Mouse (Mus musculus): ENCODE measurements around the gene Ccdc33. TPM values are rescaled to one million over a fixed set of nuclear protein-coding genes. Genes with fewer than 3 reads are reported as not detected.

Ccdc33 gene
- total RNA-seq, 2 experiments from 2014 or later, result not detected

DNA sequence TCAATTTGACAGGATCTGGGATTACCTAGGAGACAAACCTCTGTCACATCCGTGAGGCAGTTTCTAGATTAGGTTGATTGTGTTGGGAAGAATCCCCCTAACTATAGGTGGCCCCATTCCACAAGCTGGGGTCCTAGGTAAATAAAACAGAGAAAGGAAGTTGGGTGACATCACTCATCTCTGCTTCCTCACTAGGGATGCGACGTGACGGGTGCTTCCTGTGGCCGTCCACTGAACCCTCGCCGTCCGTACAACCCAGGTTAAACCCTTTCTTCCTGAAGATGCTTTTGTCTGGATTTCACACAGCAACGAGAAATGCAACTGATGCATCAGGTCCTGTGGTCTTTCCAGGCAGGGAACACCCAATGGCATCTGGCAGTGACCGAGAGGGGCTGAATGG, 71.6 kb downstream of the Ccdc33 start:
- DNase-seq, result no peak

DNA sequence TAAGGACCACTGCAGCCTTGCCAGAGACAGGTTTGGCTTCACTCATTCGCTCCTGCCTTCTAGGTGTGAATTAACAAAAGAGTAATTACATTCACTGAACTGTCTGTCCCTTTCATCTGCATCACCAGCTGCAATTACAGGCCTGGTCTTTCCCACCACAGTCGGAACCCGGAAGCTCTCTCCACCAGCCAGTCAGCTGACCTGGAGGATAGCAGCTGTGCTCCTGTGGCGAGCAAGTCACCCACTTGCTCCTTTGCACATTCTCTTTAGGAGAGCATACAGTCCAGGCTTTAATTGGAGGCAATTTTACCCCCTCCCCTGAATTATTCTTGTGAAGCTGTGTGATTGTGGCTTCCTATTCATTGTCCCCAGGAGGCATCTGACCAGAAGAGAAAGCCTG, 73.0 kb downstream of the Ccdc33 start:
- DNase-seq, result no peak

DNA sequence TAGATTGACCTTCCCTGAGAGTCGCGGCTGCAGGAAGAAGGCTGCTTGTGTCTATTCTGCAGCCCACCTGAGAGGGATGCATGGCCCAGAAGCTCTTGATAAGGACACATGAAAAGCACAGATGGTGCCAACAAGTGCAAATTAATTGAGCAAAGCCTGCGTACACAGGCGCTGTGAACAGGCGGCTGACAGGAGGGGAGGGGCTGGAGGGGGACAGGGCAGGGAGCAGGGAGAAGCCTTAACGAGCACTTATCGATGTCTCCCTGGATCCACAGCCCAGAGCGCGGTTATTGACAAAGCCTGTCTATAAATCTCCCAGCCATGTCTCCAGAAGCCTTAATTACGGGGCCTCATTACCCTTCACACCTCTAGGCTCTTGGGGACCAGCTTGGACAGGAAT, 73.8 kb downstream of the Ccdc33 start:
- DNase-seq, result no peak

DNA sequence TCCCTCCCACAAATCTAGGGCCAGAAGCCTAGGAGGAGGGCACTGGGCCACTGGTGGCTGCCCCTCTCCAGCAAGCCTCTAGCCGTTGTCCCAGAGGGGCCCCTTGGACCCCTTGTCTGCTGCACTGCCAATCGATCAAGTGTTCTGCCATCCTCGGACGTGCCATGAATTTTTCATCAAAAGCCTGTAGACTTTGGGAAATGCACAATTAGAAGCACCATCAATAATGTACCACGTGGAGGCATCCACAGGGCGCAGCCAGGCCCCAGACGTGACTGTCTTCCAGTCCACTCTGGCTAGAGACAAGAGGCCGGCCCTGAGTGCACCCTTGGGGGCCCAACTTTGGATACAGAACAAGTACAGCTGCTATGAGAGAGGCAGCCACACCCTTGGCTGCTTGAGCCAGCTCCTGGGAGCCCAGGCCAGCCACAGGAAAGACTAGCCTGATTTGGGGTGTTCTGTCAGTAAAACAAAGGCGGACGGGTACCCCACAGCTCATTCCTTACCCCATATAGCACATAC, 75.1 kb downstream of the Ccdc33 start:
- peak; percentile 87 for DNase-seq

DNA sequence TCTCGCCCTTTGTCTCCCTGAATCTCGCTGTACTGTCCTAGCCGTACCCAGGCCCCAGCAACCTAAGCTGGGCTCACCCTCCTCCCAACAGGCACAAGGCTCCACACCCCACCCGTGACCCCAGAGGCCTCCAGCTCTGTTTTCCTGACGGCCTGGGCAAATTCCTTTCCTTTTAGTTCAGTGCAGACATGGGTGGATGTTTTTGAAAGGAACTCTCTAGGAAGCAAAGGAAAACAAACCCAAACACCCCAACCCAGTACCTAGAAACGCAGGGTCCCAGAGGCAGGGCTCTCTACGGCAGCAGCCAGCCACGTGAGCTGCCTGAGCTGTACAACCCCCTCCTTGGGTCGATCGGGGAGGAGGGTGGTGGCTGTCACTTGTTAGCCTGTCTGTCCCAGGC, 76.2 kb downstream of the Ccdc33 start:
- DNase-seq, result peak; percentile 60

DNA sequence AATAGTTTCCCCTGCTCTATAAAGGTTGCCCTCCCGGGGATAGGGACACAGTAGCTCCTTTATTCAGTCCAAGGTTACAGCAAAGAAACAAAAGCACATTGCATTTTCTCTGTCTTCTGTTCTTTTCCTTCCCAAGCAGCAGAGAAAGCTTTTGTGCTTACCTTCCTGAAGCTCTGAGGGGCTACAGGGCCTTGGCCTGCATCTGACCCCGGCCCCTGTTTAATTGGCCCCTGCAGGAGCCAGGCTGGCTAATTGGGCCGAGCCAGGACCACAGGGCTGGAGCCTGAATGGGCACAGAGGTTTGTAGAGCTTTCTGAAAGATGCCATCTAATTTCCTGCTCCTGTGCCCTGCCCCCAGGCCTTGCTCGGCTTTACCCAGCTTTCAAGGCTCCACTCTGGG, 77.6 kb downstream of the Ccdc33 start:
- DNase-seq, result no peak

DNA sequence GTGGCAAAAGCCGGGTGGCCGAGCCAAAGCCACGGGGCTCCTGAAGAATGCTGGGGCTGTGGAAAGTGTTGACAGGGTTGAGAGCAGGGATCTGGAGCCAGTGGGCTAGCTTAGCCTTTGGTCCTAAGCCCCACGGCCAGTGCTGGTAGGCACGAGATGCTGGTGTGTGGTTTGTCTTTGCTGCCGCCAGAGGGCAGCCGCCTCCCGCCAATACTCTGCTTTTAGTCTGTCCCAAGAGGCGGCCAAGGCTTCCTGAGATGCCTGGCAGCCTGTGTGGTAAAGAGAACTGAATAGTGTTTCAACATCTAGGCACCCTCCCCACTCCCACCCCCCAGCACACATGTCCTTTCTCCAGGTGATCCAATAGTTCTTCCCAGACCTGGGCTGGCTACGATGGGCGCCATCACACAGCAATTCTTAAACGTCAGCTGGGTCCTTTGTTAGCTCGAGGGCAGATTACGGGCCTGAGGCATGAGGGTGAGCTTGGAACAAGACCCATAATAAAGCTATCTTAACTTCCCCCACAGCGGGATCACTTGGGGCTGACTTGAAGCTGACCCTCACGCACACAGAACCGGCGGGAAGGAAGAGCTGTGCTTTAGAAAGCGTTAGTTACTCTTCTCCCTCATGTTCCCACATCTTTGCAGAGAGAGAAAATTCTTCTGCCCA, 80.0 kb downstream of the Ccdc33 start:
- peak; percentile 53 for DNase-seq

DNA sequence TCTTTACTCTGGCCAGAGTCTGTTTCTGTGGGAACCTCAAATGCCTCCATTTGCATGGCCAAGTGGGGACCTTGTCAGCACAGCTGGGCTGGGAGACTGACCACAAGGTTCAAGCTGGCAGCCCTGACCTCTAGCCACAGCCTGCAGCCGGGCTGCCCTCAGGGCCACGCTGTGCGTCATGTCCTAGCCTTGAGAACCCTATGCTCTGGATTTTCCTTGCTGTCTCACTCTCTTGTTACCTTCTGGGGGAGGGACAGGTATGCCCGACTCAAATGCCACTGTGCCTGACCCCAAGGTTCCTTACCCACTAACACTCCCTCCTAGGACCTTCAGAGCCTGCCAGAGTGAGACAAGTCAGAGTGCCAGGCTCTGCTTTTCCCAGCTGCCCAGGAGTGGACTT, 81.7 kb downstream of the Ccdc33 start:
- no peak for DNase-seq

DNA sequence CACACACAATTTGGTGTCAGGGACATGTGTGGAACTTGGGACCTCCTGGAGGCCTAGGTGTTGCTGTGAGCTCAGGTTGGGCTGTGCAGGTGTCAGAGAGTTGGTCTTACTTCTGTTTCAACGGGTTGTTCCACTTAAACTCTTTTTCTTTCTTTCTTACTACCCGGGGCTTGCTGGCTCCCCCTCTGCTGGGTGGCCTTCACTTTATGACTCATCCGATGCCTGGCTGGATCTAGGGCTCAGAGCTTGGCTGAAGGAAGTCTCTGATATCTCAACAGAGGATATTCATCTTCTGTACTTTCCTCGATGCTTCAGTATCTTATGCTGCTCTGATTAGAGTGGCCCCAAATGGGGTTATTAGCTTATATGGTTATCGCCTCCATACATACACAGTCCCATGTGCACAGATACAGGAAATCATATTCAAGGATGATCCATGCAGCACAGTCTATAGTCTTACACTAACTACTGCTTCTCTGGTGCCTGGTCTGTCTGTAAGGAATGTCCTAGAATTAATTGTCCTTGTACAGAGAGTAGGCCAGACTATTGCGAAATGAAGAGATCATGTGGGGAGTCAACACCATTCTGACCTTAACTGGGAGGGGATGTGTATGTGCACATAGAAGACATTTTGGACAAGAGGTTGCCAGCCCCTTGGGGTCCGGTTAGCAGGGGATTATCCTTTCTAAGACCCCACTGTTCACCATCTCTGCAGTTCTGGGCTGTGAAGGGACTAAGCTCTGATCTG, 82.5 kb downstream of the Ccdc33 start:
- no peak for DNase-seq

DNA sequence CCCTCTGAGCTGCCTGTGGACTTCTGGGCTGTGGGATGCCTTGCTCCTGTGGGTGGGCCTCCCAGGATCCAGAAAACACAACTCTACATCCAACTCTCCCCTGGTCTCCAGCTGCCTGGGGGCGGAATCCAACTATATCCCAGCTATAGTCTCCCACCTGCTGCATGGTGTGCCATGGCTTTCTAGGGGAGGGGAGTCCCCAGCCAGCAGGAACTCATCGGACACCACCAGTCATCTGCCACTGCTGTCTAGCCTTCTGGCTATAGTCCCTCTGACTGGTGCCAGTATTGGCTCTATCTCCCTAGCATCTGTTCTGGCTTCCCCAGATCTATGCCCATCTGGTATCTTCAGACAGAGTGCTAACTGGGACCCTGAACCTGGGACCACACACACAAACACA, 83.1 kb downstream of the Ccdc33 start:
- DNase-seq, result no peak

DNA sequence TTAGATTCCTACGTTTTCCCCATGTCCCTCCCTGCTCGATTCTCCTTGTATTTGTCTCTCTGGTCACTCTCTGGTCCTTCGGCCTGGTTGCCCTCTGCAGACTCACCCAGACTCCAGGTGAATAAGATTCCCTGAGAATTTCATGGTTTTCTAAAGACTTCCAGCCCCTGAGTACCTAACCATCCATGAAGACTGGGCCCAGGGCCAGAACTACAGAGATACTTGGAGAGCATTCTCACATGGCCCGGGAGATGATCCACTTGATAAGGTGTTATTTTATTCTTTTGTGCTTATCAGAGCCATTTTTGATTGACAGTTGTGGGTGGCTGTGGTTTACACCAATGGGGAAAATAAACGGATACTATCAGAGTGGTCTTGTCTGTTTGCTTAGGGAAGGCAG, 86.7 kb downstream of the Ccdc33 start:
- no peak for DNase-seq

GRCm38 (mm10) chr9:58029635-58030034, 89.0 kb downstream of the Ccdc33 start:
- no peak for DNase-seq

GRCm38 (mm10) chr9:58028841-58029240, 89.8 kb downstream of the Ccdc33 start:
- DNase-seq, result no peak

DNA sequence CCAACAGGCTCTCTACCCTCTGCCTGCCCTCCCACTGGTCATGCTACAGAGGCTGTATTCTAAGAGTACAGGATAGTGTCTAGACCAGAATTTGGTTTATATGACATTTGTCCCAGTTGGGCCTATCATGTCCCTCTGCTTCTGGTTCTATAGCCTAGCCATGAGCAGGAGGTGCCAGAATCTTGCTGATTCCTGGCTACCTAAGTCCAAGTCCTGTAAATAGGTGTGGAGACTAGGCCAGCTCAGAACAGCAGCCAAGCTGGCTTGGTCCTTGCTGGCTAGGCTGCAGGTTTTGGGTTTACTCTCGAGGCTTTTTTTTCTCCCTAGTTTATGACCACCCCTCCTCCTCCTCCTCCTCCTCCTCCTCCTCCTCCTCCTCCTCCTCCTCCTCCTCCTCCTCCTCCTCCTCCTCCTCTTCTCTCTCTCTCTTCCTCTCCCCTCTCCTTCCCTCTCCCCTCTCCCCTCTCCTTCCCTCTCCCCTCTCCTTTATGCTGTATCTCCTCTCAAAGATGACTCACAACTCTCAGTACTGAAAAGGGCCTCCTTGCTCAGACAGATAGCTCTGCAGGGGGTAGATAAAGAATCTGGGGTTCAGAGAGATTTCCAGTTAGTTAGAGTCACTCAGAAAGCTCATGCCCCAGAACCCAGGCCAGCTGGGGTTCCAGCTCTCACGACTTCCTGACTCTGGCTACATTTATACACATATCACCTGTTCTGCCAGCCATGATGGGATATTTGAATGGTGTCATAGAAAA, 91.0 kb downstream of the Ccdc33 start:
- no peak for DNase-seq

GRCm38 (mm10) chr9:58025995-58026394, 92.6 kb downstream of the Ccdc33 start:
- DNase-seq, result no peak

DNA sequence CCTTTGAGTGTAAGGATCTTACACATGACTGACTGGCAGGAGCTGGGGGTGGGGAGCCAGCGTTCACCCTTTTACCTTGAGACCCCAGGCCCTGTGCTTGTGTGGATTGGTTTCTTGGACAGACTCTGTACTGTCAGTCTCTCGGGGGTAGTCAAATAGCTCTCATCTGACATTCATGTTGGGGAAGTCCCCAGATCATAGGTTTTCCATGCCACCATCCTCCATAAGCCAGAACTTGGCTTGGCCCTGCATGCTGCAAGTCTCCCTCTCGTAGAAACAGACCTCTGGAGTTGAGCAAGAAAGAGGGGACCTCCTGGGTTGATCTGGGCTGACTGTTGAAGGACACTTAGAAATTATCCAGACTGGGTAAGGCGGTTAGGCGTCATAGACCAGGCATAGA, 100.2 kb downstream of the Ccdc33 start:
- no peak for DNase-seq

DNA sequence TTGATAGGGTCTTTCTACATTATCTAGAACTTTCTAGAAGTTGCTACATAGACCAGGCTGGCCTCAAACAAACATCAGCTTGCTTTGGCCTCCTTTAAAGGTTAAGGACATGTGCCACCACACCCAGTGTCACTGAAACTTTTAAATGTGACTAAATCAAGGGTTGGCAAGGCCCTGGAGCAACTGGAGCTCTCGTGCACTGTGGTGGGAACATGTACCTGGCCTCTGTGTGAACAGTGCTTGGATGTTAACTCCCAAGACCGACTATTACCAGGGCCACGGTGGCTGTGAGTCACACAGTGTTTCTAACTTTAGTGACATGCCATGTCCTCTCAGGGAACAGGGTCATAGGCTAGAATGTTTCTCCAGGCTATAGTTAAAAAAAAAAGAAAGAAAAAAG, 101.7 kb downstream of the Ccdc33 start:
- no peak for DNase-seq

DNA sequence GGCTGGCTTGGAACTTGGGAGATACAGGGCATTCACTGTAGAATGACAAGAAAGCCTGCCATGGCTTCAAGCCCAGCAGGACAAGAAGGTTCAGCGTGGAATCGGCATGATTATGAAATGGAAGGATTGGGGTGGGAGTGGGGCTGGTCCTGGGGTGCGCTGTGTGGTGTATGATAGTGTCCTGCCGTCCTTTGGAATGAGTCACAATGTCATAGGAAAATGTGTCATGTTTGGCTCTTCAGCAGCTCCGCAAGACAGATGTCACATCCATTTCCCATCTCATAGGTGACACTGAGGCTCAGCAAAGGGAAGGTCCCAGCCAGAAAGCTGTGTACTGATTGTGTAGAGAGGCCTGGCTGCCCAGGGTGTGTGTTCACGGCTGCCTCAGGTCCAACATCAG, 102.8 kb downstream of the Ccdc33 start:
- DNase-seq, result no peak

DNA sequence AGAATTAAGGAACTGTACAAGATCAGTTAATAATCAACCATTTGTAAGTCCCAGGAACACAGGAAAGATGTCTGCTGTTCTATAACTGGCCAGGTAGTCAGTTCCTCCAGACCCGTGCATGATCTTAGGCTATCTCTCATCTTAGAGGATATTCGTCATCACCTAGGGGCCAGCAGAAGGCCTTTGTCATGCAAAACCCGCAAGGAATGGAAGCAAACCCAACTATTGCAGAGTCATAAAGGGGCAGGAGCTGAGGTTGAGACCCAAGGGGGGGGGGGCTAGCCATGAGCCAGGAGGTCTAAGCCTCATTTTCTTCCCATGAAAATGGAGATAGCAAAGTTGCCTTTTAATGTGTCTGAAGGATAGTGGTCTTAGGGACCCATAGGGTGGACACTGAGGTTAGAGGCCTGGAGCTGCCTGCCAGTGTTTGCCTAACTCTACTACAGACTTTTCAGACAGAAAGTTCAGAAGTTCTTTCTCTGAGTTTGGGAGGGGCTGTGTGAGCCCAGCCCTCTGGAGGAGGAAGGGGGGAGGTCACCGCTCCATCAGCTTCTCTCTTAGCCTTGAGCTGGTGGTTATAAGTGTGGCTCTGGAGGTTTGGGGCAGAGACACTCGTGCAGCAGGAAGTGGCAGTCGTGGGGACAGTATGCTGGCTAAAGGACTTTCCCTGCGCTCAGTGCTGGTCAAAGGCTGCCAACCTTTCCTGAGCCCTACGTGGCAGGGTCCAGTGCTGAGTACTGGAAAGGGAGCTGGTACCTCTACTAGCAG, 104.0 kb downstream of the Ccdc33 start:
- no peak for DNase-seq

GRCm38 (mm10) chr9:58012935-58013334, 105.7 kb downstream of the Ccdc33 start:
- DNase-seq, result no peak

DNA sequence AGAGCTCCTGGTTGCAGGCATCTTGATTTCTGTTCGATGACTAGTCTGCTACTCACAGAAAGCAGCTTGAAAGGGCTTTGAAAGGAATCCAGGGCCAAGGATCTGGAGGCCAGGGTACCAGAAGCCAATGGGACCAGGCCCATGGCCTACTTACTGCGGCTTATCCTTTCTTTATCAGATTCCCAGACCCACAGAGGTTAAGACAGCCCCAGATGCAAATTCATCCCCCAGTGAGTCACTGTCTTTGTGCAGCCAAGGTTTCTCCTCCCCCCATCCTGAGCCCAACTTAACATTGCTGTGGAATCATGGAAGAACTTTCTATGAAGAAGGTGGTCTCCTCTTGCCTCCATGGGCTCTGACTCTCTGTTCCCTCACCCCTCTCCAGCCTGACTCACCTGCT, 106.1 kb downstream of the Ccdc33 start:
- DNase-seq, result no peak

DNA sequence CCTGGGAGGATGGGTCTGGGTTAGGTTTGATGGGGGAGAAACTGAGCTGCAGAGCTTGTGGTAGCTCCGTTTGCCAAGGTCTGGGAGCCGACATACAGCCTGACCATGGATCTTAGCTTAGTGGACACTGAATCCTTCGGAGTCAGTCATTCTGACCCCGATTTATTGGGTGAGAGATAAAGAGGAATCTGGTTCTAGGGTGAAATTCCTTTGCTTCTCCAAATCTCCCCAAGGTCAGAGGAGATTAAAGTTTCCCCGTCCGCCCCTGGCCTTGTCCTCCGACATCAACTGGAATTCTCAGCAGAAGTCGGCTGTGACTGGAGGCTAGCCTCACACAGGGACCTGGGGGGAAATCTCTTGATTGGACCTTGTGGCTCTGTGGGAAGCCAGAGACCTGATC, 107.1 kb downstream of the Ccdc33 start:
- DNase-seq, result no peak
